Mouse (Mus musculus) CH12.LX (cell line): ENCODE measurements around the gene Nrg3. TPM values are rescaled to one million over a fixed set of nuclear protein-coding genes. Genes with fewer than 3 reads are reported as not detected.

ENCODE experiments used
- DNase-seq: peaks from one replicate; pipeline ENCODE4 v3.0.0-alpha.2; 2013; ENCODE audit errors: extremely low read depth
- H3K27ac ChIP-seq: 2 replicates; pipeline ENCODE4 v1.5.1; 2012; ENCODE audit warnings: low read depth, mild to moderate bottlenecking, control low read depth, moderate library complexity; ENCODE audit not compliant: insufficient read depth
- H3K27me3 ChIP-seq: replicated peaks from 2 replicates; pipeline ENCODE3; 2012; ENCODE audit warnings: inconsistent platforms
- H3K36me3 ChIP-seq, 2 experiments: replicated peaks in 1 of 2; 2 replicates each; pipeline versions ENCODE3 to v1.6.1; 2012; ENCODE audit warnings: inconsistent platforms in 1 of 2, low read length in 1 of 2, mild to moderate bottlenecking in 1 of 2, mixed read lengths in 1 of 2, moderate library complexity in 1 of 2; ENCODE audit not compliant: control insufficient read depth in 1 of 2, insufficient read depth in 1 of 2
- H3K4me1 ChIP-seq, 2 experiments: 2 replicates each; pipeline ENCODE4 v1.6.1; 2012; ENCODE audit warnings: inconsistent platforms in 1 of 2, moderate library complexity in 1 of 2; ENCODE audit not compliant: insufficient read depth in 2 of 2, control insufficient read depth in 1 of 2
- H3K4me2 ChIP-seq: 2 replicates; pipeline ENCODE4 v1.6.1; 2012; ENCODE audit warnings: low read depth, mild to moderate bottlenecking, control low read depth; ENCODE audit not compliant: poor library complexity, insufficient read depth, severe bottlenecking
- H3K4me3 ChIP-seq, 3 experiments: fragments of 150-350 bp in 1 of 3; sonication (generic) in 1 of 3; replicated peaks in 1 of 3; 2 replicates each; pipeline versions ENCODE3 to v1.5.1; 2011 to 2012; ENCODE audit warnings: low read depth in 2 of 3, low read length in 2 of 3, mild to moderate bottlenecking in 2 of 3, moderate library complexity in 2 of 3, control low read depth in 1 of 3, improper control_type of control experiment in 1 of 3, inconsistent platforms in 1 of 3, mixed read lengths in 1 of 3; ENCODE audit not compliant: poor library complexity in 1 of 3
- H3K79me2 ChIP-seq: replicated peaks from 2 replicates; pipeline ENCODE4 v1.6.1; 2012; ENCODE audit warnings: mild to moderate bottlenecking, moderate library complexity; ENCODE audit not compliant: control insufficient read depth, poor library complexity, insufficient read depth, severe bottlenecking; ENCODE audit errors: extremely low read depth
- H3K9ac ChIP-seq: 2 replicates; pipeline ENCODE4 v1.6.1; 2012; ENCODE audit warnings: low read depth, mild to moderate bottlenecking, control low read depth, moderate library complexity; ENCODE audit not compliant: insufficient read depth
- H3K9me3 ChIP-seq: replicated peaks from 2 replicates; pipeline ENCODE3; 2012; ENCODE audit warnings: low read length, inconsistent platforms, mixed read lengths
- CHD1 ChIP-seq: IDR thresholded peaks from 2 replicates; pipeline ENCODE4 v1.6.1; 2012; ENCODE audit warnings: low read depth, low read length, improper control_type of control experiment, inconsistent platforms
- CHD2 ChIP-seq: IDR thresholded peaks from 2 replicates; pipeline ENCODE4 v1.6.1; 2011; ENCODE audit warnings: low read length, improper control_type of control experiment
- CTCF ChIP-seq, 2 experiments: IDR thresholded peaks in 1 of 2; conservative IDR thresholded peaks in 1 of 2; 2 replicates each; pipeline ENCODE4 v1.5.1; 2011 to 2012; ENCODE audit warnings: low read depth in 2 of 2, low read length in 2 of 2, improper control_type of control experiment in 1 of 2, inconsistent platforms in 1 of 2, mild to moderate bottlenecking in 1 of 2, moderate library complexity in 1 of 2
- E2F4 ChIP-seq: IDR thresholded peaks from 2 replicates; pipeline ENCODE4 v1.6.1; 2011; ENCODE audit warnings: low read depth, low read length, improper control_type of control experiment; ENCODE audit not compliant: insufficient replicate concordance
- ELF1 ChIP-seq: IDR thresholded peaks from 2 replicates; pipeline ENCODE4 v1.6.1; 2014; ENCODE audit warnings: low read depth, mild to moderate bottlenecking, inconsistent platforms, low read length, improper control_type of control experiment
- EP300 ChIP-seq: IDR thresholded peaks from 2 replicates; pipeline ENCODE4 v1.6.1; 2011; ENCODE audit warnings: low read length, improper control_type of control experiment
- ETS1 ChIP-seq: conservative IDR thresholded peaks from 2 replicates; pipeline ENCODE4 v1.6.1; 2012; ENCODE audit warnings: low read depth, mild to moderate bottlenecking, inconsistent platforms, low read length, improper control_type of control experiment, moderate library complexity
- IRF4 ChIP-seq: IDR thresholded peaks from 2 replicates; pipeline ENCODE4 v1.6.1; 2014; ENCODE audit warnings: low read depth, mild to moderate bottlenecking, inconsistent platforms, low read length, improper control_type of control experiment
- JUN ChIP-seq: IDR thresholded peaks from 2 replicates; pipeline ENCODE4 v1.6.1; 2011; ENCODE audit warnings: low read depth, mild to moderate bottlenecking, low read length, improper control_type of control experiment, moderate library complexity; ENCODE audit not compliant: insufficient read depth
- JUND ChIP-seq: conservative IDR thresholded peaks from 2 replicates; pipeline ENCODE4 v1.6.1; 2011; ENCODE audit warnings: low read depth, low read length, improper control_type of control experiment
- KAT2A ChIP-seq: IDR thresholded peaks from 2 replicates; pipeline ENCODE4 v1.6.1; 2012; ENCODE audit warnings: low read length, improper control_type of control experiment, inconsistent platforms; ENCODE audit not compliant: insufficient replicate concordance
- MAFK ChIP-seq: IDR thresholded peaks from 2 replicates; pipeline ENCODE4 v1.6.1; 2011; ENCODE audit warnings: low read length, improper control_type of control experiment; ENCODE audit not compliant: insufficient replicate concordance
- MEF2A ChIP-seq: IDR thresholded peaks from 2 replicates; pipeline ENCODE4 v1.6.1; 2014; ENCODE audit warnings: low read depth, mild to moderate bottlenecking, inconsistent platforms, low read length, improper control_type of control experiment, borderline replicate concordance
- MXI1 ChIP-seq: IDR thresholded peaks from 2 replicates; pipeline ENCODE4 v1.6.1; 2011; ENCODE audit warnings: mild to moderate bottlenecking, low read depth, low read length, improper control_type of control experiment
- NELFE ChIP-seq: IDR thresholded peaks from 2 replicates; pipeline ENCODE4 v1.6.1; 2011; ENCODE audit warnings: low read depth, low read length, improper control_type of control experiment
- NRF1 ChIP-seq: IDR thresholded peaks from 2 replicates; pipeline ENCODE4 v1.6.1; 2014; ENCODE audit warnings: low read depth, mild to moderate bottlenecking, inconsistent platforms, low read length, improper control_type of control experiment, moderate library complexity
- PAX5 ChIP-seq: IDR thresholded peaks from 2 replicates; pipeline ENCODE4 v1.6.1; 2012; ENCODE audit warnings: low read length, inconsistent platforms, mixed read lengths
- POLR2A ChIP-seq: IDR thresholded peaks from 2 replicates; pipeline ENCODE4 v1.6.1; 2011; ENCODE audit warnings: low read depth, mild to moderate bottlenecking, improper control_type of control experiment, low read length
- RAD21 ChIP-seq: IDR thresholded peaks from 2 replicates; pipeline ENCODE4 v1.6.1; 2011; ENCODE audit warnings: low read depth, mild to moderate bottlenecking, low read length, improper control_type of control experiment, moderate library complexity
- RCOR1 ChIP-seq: conservative IDR thresholded peaks from 2 replicates; pipeline ENCODE4 v1.6.1; 2012; ENCODE audit warnings: low read depth, mild to moderate bottlenecking, inconsistent platforms, low read length, improper control_type of control experiment
- SIN3A ChIP-seq: IDR thresholded peaks from 2 replicates; pipeline ENCODE4 v1.6.1; 2012; ENCODE audit warnings: low read length, improper control_type of control experiment, inconsistent platforms
- SMC3 ChIP-seq: IDR thresholded peaks from 2 replicates; pipeline ENCODE4 v1.6.1; 2011; ENCODE audit warnings: low read depth, low read length, improper control_type of control experiment
- TBP ChIP-seq: conservative IDR thresholded peaks from 2 replicates; pipeline ENCODE4 v1.6.1; 2011; ENCODE audit warnings: low read depth, low read length, improper control_type of control experiment
- TCF12 ChIP-seq: IDR thresholded peaks from 2 replicates; pipeline ENCODE4 v1.6.1; 2014; ENCODE audit warnings: low read depth, mild to moderate bottlenecking, inconsistent platforms, low read length, improper control_type of control experiment
- USF2 ChIP-seq: conservative IDR thresholded peaks from 2 replicates; pipeline ENCODE4 v1.6.1; 2011; ENCODE audit warnings: low read depth, low read length, improper control_type of control experiment
- ZC3H11A ChIP-seq: IDR thresholded peaks from 2 replicates; pipeline ENCODE4 v1.6.1; 2012; ENCODE audit warnings: low read depth, mild to moderate bottlenecking, inconsistent platforms, low read length, improper control_type of control experiment
- ZKSCAN1 ChIP-seq: IDR thresholded peaks from 2 replicates; pipeline ENCODE4 v1.6.1; 2012; ENCODE audit warnings: low read depth, inconsistent platforms, low read length, improper control_type of control experiment, borderline replicate concordance
- ZMIZ1 ChIP-seq: IDR thresholded peaks from 2 replicates; pipeline ENCODE4 v1.6.1; 2012; ENCODE audit warnings: low read depth, mild to moderate bottlenecking, inconsistent platforms, low read length, improper control_type of control experiment
- ZNF384 ChIP-seq: IDR thresholded peaks from 2 replicates; pipeline ENCODE4 v1.6.1; 2012; ENCODE audit warnings: low read depth, low read length, improper control_type of control experiment, inconsistent platforms
- dilution Hi-C: fragments of 300-500 bp; cut with MboI; formaldehyde crosslinking; loops from 2 replicates; pipeline ENCODE4 v1.14.3; 2020; ENCODE audit warnings: low sequenced_read_pairs; ENCODE audit not compliant: extremely low pct_unique_long_range_greater_than_20kb, extremely low pct_ligation_motif_present
- in situ Hi-C: fragments of 300-500 bp; cut with MboI; formaldehyde crosslinking; loops from 3 replicates; pipeline ENCODE4 v1.14.3; 2019; ENCODE audit warnings: low sequenced_read_pairs, low pct_ligation_motif_present, low pct_unique_long_range_greater_than_20kb, mixed read lengths
- polyA plus RNA-seq: library from polyadenylated mRNA; unstranded; fragments of >175 nt; gene quantifications from 2 replicates; pipeline ENCODE4 v1.2.1, GENCODE M21; 2012; ENCODE audit warnings: low read depth; ENCODE audit not compliant: insufficient read length
- total RNA-seq, 2 experiments: library from RNA; depleted of rRNA; stranded (reverse); fragments of 300-350 nt in 1 of 2; fragments of >200 nt in 1 of 2; gene quantifications; 2 replicates each; pipeline ENCODE4 v1.2.3; 2012 to 2014

Gene Nrg3
- total and polyA plus RNA-seq, 3 experiments, result not detected

- no peak overlapping the region for H3K27ac ChIP-seq
Measured at GRCm38 (mm10) chr14:39173709-39174108, 299.2 kb downstream of the Nrg3 start.

GRCm38 (mm10) chr14:39160140-39160539 lies 312.7 kb downstream of the Nrg3 start:
- Histone ChIP-seq H3K9me3 (peaks cover 30% of the 10 kb centered on the region), H3K9ac (no peak overlapping the region), H3K79me2 (no peaks in the 10 kb centered on the region), H3K36me3 (no peaks in the 10 kb centered on the region), H3K27ac (no peak overlapping the region), H3K27me3 (no peaks in the 10 kb centered on the region), H3K4me1 (no peaks in the 10 kb centered on the region), H3K4me2 (no peak overlapping the region), H3K4me3 (no peak overlapping the region)
- DNase-seq, result no peak
- in situ Hi-C loops (no loop called here), dilution Hi-C loops (no loop called here)
- TF ChIP-seq ZKSCAN1, result no peak
- TF ChIP-seq MAFK, result no peak
- no peak for TF ChIP-seq TBP
- TF ChIP-seq CHD1, result no peak
- TF ChIP-seq SIN3A, result no peak
- TF ChIP-seq ZC3H11A, result no peak
- TF ChIP-seq ETS1, result no peak
- TF ChIP-seq NRF1, result no peak
- TF ChIP-seq JUN, result no peak
- no peak for TF ChIP-seq SMC3
- TF ChIP-seq ZMIZ1, result no peak
- TF ChIP-seq ZNF384, result no peak
- no peak for TF ChIP-seq USF2
- TF ChIP-seq E2F4, result no peak
- no peak for TF ChIP-seq CHD2
- TF ChIP-seq MXI1, result no peak
- no peak for TF ChIP-seq PAX5
- TF ChIP-seq RAD21, result no peak
- TF ChIP-seq KAT2A, result no peak
- TF ChIP-seq MEF2A, result no peak

More at GRCm38 (mm10) chr14:39173709-39174108, 299.2 kb downstream of the Nrg3 start:
- peaks cover 35% of the 10 kb centered on the region for H3K9me3 ChIP-seq
- no peaks in the 10 kb centered on the region for H3K27me3 ChIP-seq
- dilution Hi-C loops, result no loop called here
- H3K36me3 ChIP-seq, result no peaks in the 10 kb centered on the region
- no peak overlapping the region for H3K4me2 ChIP-seq
- TF ChIP-seq MAFK (no peak), JUND (no peak), NELFE (no peak), ZC3H11A (no peak), IRF4 (no peak), SIN3A (no peak), EP300 (no peak), ZNF384 (no peak), RCOR1 (no peak), USF2 (no peak), RAD21 (no peak), TCF12 (no peak), CHD1 (no peak), CTCF (conservative IDR thresholded peaks at IDR 0.05 in 1 of 2, IDR thresholded peaks at IDR 0.05 in 1 of 2; ENCODE audit: low read depth in 2 of 2, low read length in 2 of 2) (no peak), JUN (no peak), ELF1 (no peak), ZKSCAN1 (no peak), ETS1 (no peak), POLR2A (no peak)
- no peaks in the 10 kb centered on the region for H3K79me2 ChIP-seq
- no peak overlapping the region for H3K9ac ChIP-seq
- H3K4me1 ChIP-seq, result no peaks in the 10 kb centered on the region
- no peak for DNase-seq
- in situ Hi-C loops, result no loop called here
- H3K4me3 ChIP-seq, result no peak overlapping the region
